Mouse (Mus musculus) lung, adult 2 months (tissue): ENCODE data around the gene Gm13275. TPM values are rescaled to one million over a fixed set of nuclear protein-coding genes. Genes with fewer than 3 reads are reported as not detected.
"Not testable (repeated sequence)": the region's sequence is repeated elsewhere in the genome, so short reads cannot be mapped to it uniquely, and the experiment has no call there.

Experiments
- DNase-seq: peaks from one replicate; pipeline ENCODE4 v3.0.0; 2022
- H3K4me1 ChIP-seq: fragments of 200-500 bp; 2 replicates; pipeline ENCODE4 v1.6.1; 2011; ENCODE audit warnings: low read length; ENCODE audit not compliant: control insufficient read depth, insufficient read depth
- H3K4me3 ChIP-seq: fragments of 200-500 bp; replicated peaks from 2 replicates; pipeline ENCODE3; 2011; ENCODE audit warnings: low read depth, mild to moderate bottlenecking, control low read depth, low read length; ENCODE audit errors: extremely low read depth
- CTCF ChIP-seq: fragments of 200-500 bp; IDR thresholded peaks from 2 replicates; pipeline ENCODE4 v1.5.1; 2011; ENCODE audit warnings: mild to moderate bottlenecking, low read length, control low read depth; ENCODE audit not compliant: insufficient read depth
- POLR2A ChIP-seq: fragments of 200-500 bp; IDR thresholded peaks from 2 replicates; pipeline ENCODE4 v1.6.1; 2011; ENCODE audit warnings: low read depth, mild to moderate bottlenecking, control low read depth, low read length, borderline replicate concordance; ENCODE audit errors: extremely low read depth
- WGBS: fragments of 180-500 bp; shearing (Covaris S2); methylation state at CpG from one replicate; pipeline ENCODE4 v1.1.7; 2018; 5-methylcytosine and 5-hydroxymethylcytosine counted together
- polyA plus RNA-seq: library from polyadenylated mRNA; depleted of rRNA; stranded (reverse); fragments of >200 nt; gene quantifications from 2 replicates; pipeline ENCODE4 v1.2.3, GENCODE M21; 2012

Gene Gm13275
- polyA plus RNA-seq, 1 experiment = not detected

- 3% methylated on average over 38 of the region's 42 CpGs for WGBS
- not testable (repeated sequence) for H3K4me3 ChIP-seq, DNase-seq, H3K4me1 ChIP-seq
- TF ChIP-seq CTCF = 0 out of 2 replicates have a peak, but pooled peaks have one; percentile 11
- TF ChIP-seq POLR2A = peak; percentile 45; the same call in 1 of the 2 replicates
These were observed 30.8 kb upstream of the Gm13275 start for GRCm38 (mm10) chr4:88763384-88764018.

GRCm38 (mm10) chr4:88773534-88773933 lies 20.8 kb upstream of the Gm13275 start, which contains the start of gene Gm13290:
Gene Gm13290 (plus strand): TSS chr4:88773834.
- not testable (repeated sequence) for DNase-seq, H3K4me3 ChIP-seq, H3K4me1 ChIP-seq
- no CpG with 5 or more reads among the region's 32 CpGs for WGBS

- not testable (repeated sequence) for DNase-seq, H3K4me3 ChIP-seq, H3K4me1 ChIP-seq
- WGBS = no CpG with 5 or more reads among the region's 29 CpGs
These were observed 17.7 kb upstream of the Gm13275 start, which contains the start of gene Gm13289 for GRCm38 (mm10) chr4:88776622-88777021. Gene Gm13289 (plus strand): TSS chr4:88776922.

- not testable (repeated sequence) for H3K4me3 ChIP-seq, H3K4me1 ChIP-seq, DNase-seq
- WGBS = no CpG with 5 or more reads among the region's 29 CpGs
These were observed 14.7 kb upstream of the Gm13275 start, which contains the start of gene Gm13272 for GRCm38 (mm10) chr4:88779550-88779949. Gene Gm13272 (plus strand): TSS chr4:88779850.

GRCm38 (mm10) chr4:88780320-88780719 lies 14.0 kb upstream of the Gm13275 start:
- H3K4me1 ChIP-seq, DNase-seq, H3K4me3 ChIP-seq: not testable (repeated sequence)
- 49% methylated on average over 16 of the region's 18 CpGs for WGBS

- DNase-seq, H3K4me3 ChIP-seq, H3K4me1 ChIP-seq: not testable (repeated sequence)
- 10% methylated on average over 4 of the region's 7 CpGs for WGBS
These were observed 12.5 kb upstream of the Gm13275 start, which contains the start of gene Ifnz for GRCm38 (mm10) chr4:88781831-88782230. Gene Ifnz (plus strand): TSS chr4:88782131.

- DNase-seq, H3K4me3 ChIP-seq, H3K4me1 ChIP-seq: not testable (repeated sequence)
- 2% methylated on average over 19 of the region's 31 CpGs for WGBS
These were observed 12.0 kb upstream of the Gm13275 start for GRCm38 (mm10) chr4:88782335-88782734.

GRCm38 (mm10) chr4:88785409-88785808 lies 8.9 kb upstream of the Gm13275 start, which contains the start of gene Gm13276:
Gene Gm13276 (plus strand): TSS chr4:88785709.
- DNase-seq, H3K4me3 ChIP-seq, H3K4me1 ChIP-seq: not testable (repeated sequence)
- no CpG with 5 or more reads among the region's 27 CpGs for WGBS

GRCm38 (mm10) chr4:88788402-88788801 lies 5.9 kb upstream of the Gm13275 start, which contains the start of gene Gm13277:
Gene Gm13277 (plus strand): TSS chr4:88788632.
- peak; percentile 38 for TF ChIP-seq CTCF
- not testable (repeated sequence) for H3K4me1 ChIP-seq, H3K4me3 ChIP-seq
- WGBS = 0% methylated on average over 4 of the region's 28 CpGs
- DNase-seq = peak; percentile 38

GRCm38 (mm10) chr4:88791250-88791649 lies 3.0 kb upstream of the Gm13275 start, which contains the start of gene Gm13278:
Gene Gm13278 (plus strand): TSS chr4:88791550.
- WGBS = no CpG with 5 or more reads among the region's 28 CpGs
- not testable (repeated sequence) for H3K4me3 ChIP-seq, DNase-seq, H3K4me1 ChIP-seq

- no CpG with 5 or more reads among the region's 28 CpGs for WGBS
- DNase-seq, H3K4me1 ChIP-seq, H3K4me3 ChIP-seq: not testable (repeated sequence)
These were observed 2.8 kb downstream of the Gm13275 start, which contains the start of gene Gm13279 for GRCm38 (mm10) chr4:88797097-88797496. Gene Gm13279 (plus strand): TSS chr4:88797397.

GRCm38 (mm10) chr4:88799365-88799764 lies 5.1 kb downstream of the Gm13275 start, which contains the start of gene Gm13285:
Gene Gm13285 (plus strand): TSS chr4:88799665.
- WGBS = 4% methylated on average over 6 of the region's 7 CpGs
- not testable (repeated sequence) for H3K4me1 ChIP-seq, DNase-seq, H3K4me3 ChIP-seq

GRCm38 (mm10) chr4:88802954-88803353 lies 8.7 kb downstream of the Gm13275 start, which contains the start of gene Gm13287:
Gene Gm13287 (plus strand): TSS chr4:88803254.
- WGBS = no CpG with 5 or more reads among the region's 29 CpGs
- H3K4me1 ChIP-seq, DNase-seq, H3K4me3 ChIP-seq: not testable (repeated sequence)

- not testable (repeated sequence) for H3K4me1 ChIP-seq, H3K4me3 ChIP-seq, DNase-seq
- no CpG with 5 or more reads among the region's 8 CpGs for WGBS
These were observed 10.9 kb downstream of the Gm13275 start, which contains the start of gene Gm13288 for GRCm38 (mm10) chr4:88805231-88805630. Gene Gm13288 (plus strand): TSS chr4:88805531.

GRCm38 (mm10) chr4:88805761-88806160 lies 11.5 kb downstream of the Gm13275 start:
- H3K4me3 ChIP-seq, H3K4me1 ChIP-seq: not testable (repeated sequence)
- 0% methylated on average over 9 of the region's 34 CpGs for WGBS
- DNase-seq = peak; percentile 5
